Comparison of ENCODE assay signal across 29 mouse cellular contexts in the genomic region with DNA sequence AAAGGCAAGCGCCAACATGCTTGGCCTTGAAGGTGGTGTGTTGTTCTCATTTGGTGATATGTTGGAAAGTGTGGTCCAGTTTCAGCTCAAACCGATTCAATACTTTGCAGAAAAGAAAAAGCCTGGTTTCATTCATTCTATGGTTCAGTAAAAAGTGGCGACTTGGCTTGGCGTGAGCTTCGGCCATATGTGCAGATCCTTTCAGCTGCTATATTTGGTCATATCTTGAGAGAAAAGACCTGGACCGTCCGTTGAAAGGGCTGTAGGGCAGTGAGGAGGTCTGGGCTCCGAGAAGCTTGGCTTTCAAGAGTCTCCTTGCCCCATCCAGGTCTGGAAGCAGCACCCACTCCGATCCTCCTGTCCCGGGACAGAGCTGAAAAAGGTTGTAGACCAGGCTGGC. TPM values are rescaled to one million over a fixed set of nuclear protein-coding genes. Genes with fewer than 3 reads are reported as not detected.
"Had no signal": no experiment of that assay in that cellular context is flagged by ENCODE, and none has a peak within 500 bp of the region (broad histone marks: within the 10 kb centered on the region; RNA-seq: fewer than 3 reads in every experiment).

No protein-coding gene starts in this region.

- H3K4me1 ChIP-seq: liver, embryonic 13.5 days; liver, embryonic 15.5 days had no signal

- ATAC-seq: hindbrain, embryonic 16.5 days; inflammation-experienced regulatory T-cells, adult 6 months; intestine, embryonic 15.5 days; intestine, postnatal 0 days; liver, postnatal 0 days had no signal

- H3K36me3 ChIP-seq: hindbrain, embryonic 12.5 days; intestine, embryonic 15.5 days; liver, embryonic 13.5 days; liver, embryonic 15.5 days had no signal

- H3K9me3 ChIP-seq: heart, embryonic 10.5 days; heart, embryonic 12.5 days; hindbrain, embryonic 10.5 days; hindbrain, embryonic 12.5 days; intestine, embryonic 15.5 days; limb, embryonic 10.5 days; limb, embryonic 12.5 days; liver, embryonic 13.5 days; liver, embryonic 15.5 days had no signal

- DNase-seq: gastrocnemius, adult 2 months; gastrocnemius, postnatal 10 days; gastrocnemius, postnatal 25 days; heart, adult 18-20 months; heart, postnatal 10 days; heart, postnatal 4 days; kidney, adult 18-20 months; kidney, adult 8-10 months; kidney, postnatal 14 days; kidney, postnatal 4 days; layer of hippocampus, adult 9-11 months; liver; liver, embryonic 13.5 days; liver, postnatal 0 days had no signal

- H3K4me2 ChIP-seq: heart, embryonic 12.5 days; hindbrain, embryonic 12.5 days; hindbrain, embryonic 14.5 days; intestine, embryonic 15.5 days; limb, embryonic 12.5 days; liver, embryonic 11.5 days; liver, embryonic 13.5 days; liver, embryonic 15.5 days had no signal

- H3K27me3 ChIP-seq: heart, embryonic 12.5 days; hindbrain, embryonic 12.5 days; intestine, embryonic 15.5 days; limb, embryonic 12.5 days; liver, embryonic 13.5 days; liver, embryonic 15.5 days had no signal

- H3K4me3 ChIP-seq: gastrocnemius, adult 2 months; heart, embryonic 10.5 days; heart, embryonic 12.5 days; hindbrain, embryonic 10.5 days; hindbrain, embryonic 12.5 days; intestine, embryonic 15.5 days; left cerebral cortex, adult 2 months; limb, embryonic 10.5 days; limb, embryonic 12.5 days; liver, embryonic 13.5 days; liver, embryonic 15.5 days had no signal

- H3K27ac ChIP-seq: gastrocnemius, adult 2 months; heart, embryonic 10.5 days; hindbrain, embryonic 10.5 days; hindbrain, embryonic 12.5 days; hindbrain, embryonic 14.5 days; intestine, embryonic 15.5 days; left cerebral cortex, adult 2 months; limb, embryonic 12.5 days; liver, embryonic 13.5 days; liver, embryonic 15.5 days had no signal

- H3K9ac ChIP-seq: hindbrain, embryonic 12.5 days; hindbrain, embryonic 14.5 days; intestine, embryonic 15.5 days; limb, embryonic 12.5 days; liver, embryonic 13.5 days; liver, embryonic 15.5 days; liver, postnatal 0 days had no signal

RNA-seq across cellular contexts. Expression of a gene that starts 44.4 kb away (rescaled TPM):
- polyA plus RNA-seq: hindbrain, embryonic 10.5 days; kidney, embryonic 14.5 days; limb, embryonic 12.5 days had no signal
